Mouse (Mus musculus): ENCODE results near the gene Btnl4. TPM values are rescaled to one million over a fixed set of nuclear protein-coding genes. Genes with fewer than 3 reads are reported as not detected.
"Not testable (repeated sequence)": the region's sequence is repeated elsewhere in the genome, so short reads cannot be mapped to it uniquely, and the experiment has no call there.

Gene Btnl4
- not detected in 2 replicates for polyA plus RNA-seq (2014; fragmentation: Nextera tagmentation; extraction: Ambion mirVana)

- not testable (repeated sequence) for H3K9me3 ChIP-seq (replicated peaks; ENCODE audit: control insufficient read depth, low read length); ATAC-seq (replicated peaks; ENCODE audit: insufficient number of reproducible peaks, low FRiP score, low TSS enrichment); H3K27me3 ChIP-seq (ENCODE audit: control insufficient read depth, insufficient read depth, low read length); H3K27ac ChIP-seq (ENCODE audit: low read depth, low read length); H3K4me2 ChIP-seq; H3K4me3 ChIP-seq (ENCODE audit: low read depth, low read length); H3K9ac ChIP-seq (ENCODE audit: low read depth, low read length); H3K36me3 ChIP-seq (ENCODE audit: control insufficient read depth, insufficient read depth, low read length); H3K4me1 ChIP-seq (ENCODE audit: control insufficient read depth, insufficient read depth, low read length)
- 70% methylated on average over 4 of the region's 5 CpGs for WGBS (ENCODE audit: insufficient replicate concordance)
Measured at GRCm38 (mm10) chr17:34477238-34478013, at the start of gene Btnl4. TSS of gene Btnl4 (minus strand) at chr17:34477318.

DNA sequence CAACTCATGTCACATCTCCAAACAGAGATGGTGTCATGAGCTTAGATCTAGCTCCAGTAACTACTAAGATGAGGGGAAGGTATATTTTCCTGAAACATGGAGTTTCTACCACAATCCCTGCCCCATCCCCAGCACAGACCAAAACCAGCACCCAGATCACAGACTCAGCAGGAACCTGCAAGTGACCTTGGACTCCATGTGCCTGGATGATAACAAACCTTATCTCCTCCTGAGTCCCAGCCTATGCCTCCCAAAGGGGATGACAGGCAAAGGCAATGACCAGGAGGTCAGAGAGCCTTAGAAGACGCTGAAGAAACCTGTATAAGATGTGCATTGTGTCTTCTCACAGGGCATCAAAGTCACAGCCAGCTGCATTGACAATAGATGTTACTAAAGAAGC is 41.9 kb upstream of the Btnl4 start:
- Histone ChIP-seq H3K4me3 (ENCODE audit: low read depth, low read length) (no peak overlapping the region), H3K9ac (ENCODE audit: low read depth, low read length) (no peak overlapping the region), H3K9me3 (replicated peaks; ENCODE audit: control insufficient read depth, low read length) (no peaks in the 10 kb centered on the region), H3K27ac (ENCODE audit: low read depth, low read length) (no peak overlapping the region), H3K36me3 (ENCODE audit: control insufficient read depth, insufficient read depth, low read length) (no peaks in the 10 kb centered on the region), H3K4me2 (no peak overlapping the region), H3K27me3 (ENCODE audit: control insufficient read depth, insufficient read depth, low read length) (no peaks in the 10 kb centered on the region), H3K4me1 (ENCODE audit: control insufficient read depth, insufficient read depth, low read length) (no peaks in the 10 kb centered on the region)
- ATAC-seq (replicated peaks; ENCODE audit: insufficient number of reproducible peaks, low FRiP score, low TSS enrichment): no peak
- WGBS (ENCODE audit: insufficient replicate concordance): 48% methylated on average over 1 of the region's 1 CpGs

GRCm38 (mm10) chr17:34518571-34518970 is 41.5 kb upstream of the Btnl4 start:
- 61% methylated on average over 3 of the region's 3 CpGs for WGBS (ENCODE audit: insufficient replicate concordance)
- not testable (repeated sequence) for H3K9me3 ChIP-seq (replicated peaks; ENCODE audit: control insufficient read depth, low read length); H3K27ac ChIP-seq (ENCODE audit: low read depth, low read length); H3K4me2 ChIP-seq; H3K4me3 ChIP-seq (ENCODE audit: low read depth, low read length); H3K9ac ChIP-seq (ENCODE audit: low read depth, low read length); H3K36me3 ChIP-seq (ENCODE audit: control insufficient read depth, insufficient read depth, low read length); H3K27me3 ChIP-seq (ENCODE audit: control insufficient read depth, insufficient read depth, low read length); H3K4me1 ChIP-seq (ENCODE audit: control insufficient read depth, insufficient read depth, low read length); ATAC-seq (replicated peaks; ENCODE audit: insufficient number of reproducible peaks, low FRiP score, low TSS enrichment)

DNA sequence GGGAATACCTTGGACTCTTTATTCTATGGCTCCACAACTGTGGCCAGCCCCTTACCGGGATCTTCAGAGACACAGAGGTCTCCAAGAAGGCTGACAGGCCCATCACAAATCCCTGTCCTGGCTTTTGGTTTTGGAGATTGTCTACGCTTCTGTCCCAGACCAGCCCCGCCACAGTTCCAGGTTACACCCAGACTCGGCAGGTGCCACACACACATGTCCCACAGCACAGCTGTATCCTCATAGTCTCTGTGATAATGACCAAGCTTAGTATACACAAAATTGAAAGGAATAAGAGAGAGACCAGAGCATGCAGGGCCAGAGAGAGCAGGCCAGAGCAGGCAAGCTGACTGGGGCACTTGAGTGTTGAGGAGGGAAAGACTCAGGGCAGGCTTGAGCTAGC is 40.7 kb upstream of the Btnl4 start:
- Histone ChIP-seq H3K4me1 (ENCODE audit: control insufficient read depth, insufficient read depth, low read length) (no peaks in the 10 kb centered on the region), H3K36me3 (ENCODE audit: control insufficient read depth, insufficient read depth, low read length) (no peaks in the 10 kb centered on the region), H3K4me2 (no peak overlapping the region), H3K4me3 (ENCODE audit: low read depth, low read length) (no peak overlapping the region), H3K27ac (ENCODE audit: low read depth, low read length) (no peak overlapping the region), H3K27me3 (ENCODE audit: control insufficient read depth, insufficient read depth, low read length) (no peaks in the 10 kb centered on the region), H3K9me3 (replicated peaks; ENCODE audit: control insufficient read depth, low read length) (no peaks in the 10 kb centered on the region), H3K9ac (ENCODE audit: low read depth, low read length) (no peak overlapping the region)
- 87% methylated on average over 4 of the region's 4 CpGs for WGBS (ENCODE audit: insufficient replicate concordance)
- no peak for ATAC-seq (replicated peaks; ENCODE audit: insufficient number of reproducible peaks, low FRiP score, low TSS enrichment)

DNA sequence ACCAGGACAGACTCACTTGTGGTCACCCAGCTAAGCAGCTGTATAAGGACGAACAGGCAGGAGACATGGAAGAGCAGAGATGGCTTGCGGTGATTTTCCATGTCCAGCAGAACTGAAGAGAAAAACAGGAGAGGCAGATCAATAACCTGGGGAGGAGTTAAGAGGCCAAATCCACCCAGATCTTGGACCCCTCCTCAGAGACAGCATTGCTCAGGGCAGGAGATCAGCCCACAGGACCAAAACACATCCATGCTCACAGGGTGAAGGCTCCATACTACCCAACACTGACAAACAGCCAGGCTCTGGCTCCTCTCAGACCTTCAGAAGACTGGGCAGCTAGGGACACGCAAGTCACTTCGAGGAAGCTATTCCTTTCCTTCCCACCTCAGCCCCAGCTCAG is 40.1 kb upstream of the Btnl4 start, which contains the start of gene Btnl6:
Gene Btnl6, minus strand, starts transcription at position 101 of the 400 bp plus-strand sequence.
- Histone ChIP-seq H3K4me1 (ENCODE audit: control insufficient read depth, insufficient read depth, low read length) (no peaks in the 10 kb centered on the region), H3K4me3 (ENCODE audit: low read depth, low read length) (no peak within 1 kb of the TSS), H3K4me2 (no peak within 1 kb of the TSS), H3K27ac (ENCODE audit: low read depth, low read length) (no peak within 1 kb of the TSS), H3K36me3 (ENCODE audit: control insufficient read depth, insufficient read depth, low read length) (no peaks in the 10 kb centered on the region), H3K9ac (ENCODE audit: low read depth, low read length) (no peak within 1 kb of the TSS), H3K9me3 (replicated peaks; ENCODE audit: control insufficient read depth, low read length) (no peaks in the 10 kb centered on the region), H3K27me3 (ENCODE audit: control insufficient read depth, insufficient read depth, low read length) (no peaks in the 10 kb centered on the region)
- no peak for ATAC-seq (replicated peaks; ENCODE audit: insufficient number of reproducible peaks, low FRiP score, low TSS enrichment)
- WGBS (ENCODE audit: insufficient replicate concordance): 80% methylated on average over 4 of the region's 4 CpGs

- no peaks in the 10 kb centered on the region for H3K27me3 ChIP-seq (ENCODE audit: control insufficient read depth, insufficient read depth, low read length)
- no peak overlapping the region for H3K27ac ChIP-seq (ENCODE audit: low read depth, low read length)
- H3K4me3 ChIP-seq (ENCODE audit: low read depth, low read length): no peak overlapping the region
- no peaks in the 10 kb centered on the region for H3K9me3 ChIP-seq (replicated peaks; ENCODE audit: control insufficient read depth, low read length)
- no peaks in the 10 kb centered on the region for H3K36me3 ChIP-seq (ENCODE audit: control insufficient read depth, insufficient read depth, low read length)
- no peak overlapping the region for H3K4me2 ChIP-seq
- H3K9ac ChIP-seq (ENCODE audit: low read depth, low read length): no peak overlapping the region
- ATAC-seq (replicated peaks; ENCODE audit: insufficient number of reproducible peaks, low FRiP score, low TSS enrichment): no peak
- H3K4me1 ChIP-seq (ENCODE audit: control insufficient read depth, insufficient read depth, low read length): no peaks in the 10 kb centered on the region
- 73% methylated on average over 2 of the region's 2 CpGs for WGBS (ENCODE audit: insufficient replicate concordance)
Measured at GRCm38 (mm10) chr17:34516514-34516913, 39.4 kb upstream of the Btnl4 start.

- H3K27ac ChIP-seq (ENCODE audit: low read depth, low read length); H3K9ac ChIP-seq (ENCODE audit: low read depth, low read length); ATAC-seq (replicated peaks; ENCODE audit: insufficient number of reproducible peaks, low FRiP score, low TSS enrichment); H3K36me3 ChIP-seq (ENCODE audit: control insufficient read depth, insufficient read depth, low read length); H3K27me3 ChIP-seq (ENCODE audit: control insufficient read depth, insufficient read depth, low read length); H3K4me2 ChIP-seq; H3K4me3 ChIP-seq (ENCODE audit: low read depth, low read length); H3K9me3 ChIP-seq (replicated peaks; ENCODE audit: control insufficient read depth, low read length); H3K4me1 ChIP-seq (ENCODE audit: control insufficient read depth, insufficient read depth, low read length): not testable (repeated sequence)
- WGBS (ENCODE audit: insufficient replicate concordance): 39% methylated on average over 1 of the region's 1 CpGs
Measured at GRCm38 (mm10) chr17:34511723-34512122, 34.6 kb upstream of the Btnl4 start.

GRCm38 (mm10) chr17:34507591-34507990 is 30.5 kb upstream of the Btnl4 start:
- no peaks in the 10 kb centered on the region for H3K27me3 ChIP-seq (ENCODE audit: control insufficient read depth, insufficient read depth, low read length)
- no peak overlapping the region for H3K27ac ChIP-seq (ENCODE audit: low read depth, low read length)
- ATAC-seq (replicated peaks; ENCODE audit: insufficient number of reproducible peaks, low FRiP score, low TSS enrichment): no peak
- H3K9ac ChIP-seq (ENCODE audit: low read depth, low read length): no peak overlapping the region
- no peak overlapping the region for H3K4me2 ChIP-seq
- H3K36me3 ChIP-seq (ENCODE audit: control insufficient read depth, insufficient read depth, low read length): no peaks in the 10 kb centered on the region
- no peaks in the 10 kb centered on the region for H3K4me1 ChIP-seq (ENCODE audit: control insufficient read depth, insufficient read depth, low read length)
- no peaks in the 10 kb centered on the region for H3K9me3 ChIP-seq (replicated peaks; ENCODE audit: control insufficient read depth, low read length)
- H3K4me3 ChIP-seq (ENCODE audit: low read depth, low read length): no peak overlapping the region

DNA sequence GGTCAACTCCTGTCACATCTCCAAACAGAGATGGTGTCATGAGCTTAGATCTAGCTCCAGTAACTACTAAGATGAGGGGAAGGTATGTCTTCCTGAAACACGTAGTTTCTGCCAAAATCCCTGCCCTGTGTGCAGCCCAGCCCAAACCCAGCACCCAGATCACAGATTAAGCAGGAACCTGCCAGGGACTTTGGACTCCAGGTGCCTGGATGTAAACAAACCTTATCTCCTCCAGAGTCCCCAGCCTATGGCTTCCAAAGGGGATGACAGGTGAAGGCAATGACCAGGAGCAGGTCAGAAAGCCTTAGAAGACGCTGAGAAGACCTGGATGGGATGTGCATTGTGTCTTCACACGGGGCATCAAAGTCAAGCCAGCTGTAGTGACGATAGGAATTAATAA is 20.6 kb upstream of the Btnl4 start:
- not testable (repeated sequence) for H3K4me2 ChIP-seq; H3K4me3 ChIP-seq (ENCODE audit: low read depth, low read length); H3K9ac ChIP-seq (ENCODE audit: low read depth, low read length); H3K4me1 ChIP-seq (ENCODE audit: control insufficient read depth, insufficient read depth, low read length); H3K27me3 ChIP-seq (ENCODE audit: control insufficient read depth, insufficient read depth, low read length); ATAC-seq (replicated peaks; ENCODE audit: insufficient number of reproducible peaks, low FRiP score, low TSS enrichment); H3K9me3 ChIP-seq (replicated peaks; ENCODE audit: control insufficient read depth, low read length); H3K27ac ChIP-seq (ENCODE audit: low read depth, low read length); H3K36me3 ChIP-seq (ENCODE audit: control insufficient read depth, insufficient read depth, low read length)
- WGBS (ENCODE audit: insufficient replicate concordance): 77% methylated on average over 3 of the region's 4 CpGs
